Mouse (Mus musculus): ENCODE measurements around the gene C1qtnf9.

The C1qtnf9 gene

DNA sequence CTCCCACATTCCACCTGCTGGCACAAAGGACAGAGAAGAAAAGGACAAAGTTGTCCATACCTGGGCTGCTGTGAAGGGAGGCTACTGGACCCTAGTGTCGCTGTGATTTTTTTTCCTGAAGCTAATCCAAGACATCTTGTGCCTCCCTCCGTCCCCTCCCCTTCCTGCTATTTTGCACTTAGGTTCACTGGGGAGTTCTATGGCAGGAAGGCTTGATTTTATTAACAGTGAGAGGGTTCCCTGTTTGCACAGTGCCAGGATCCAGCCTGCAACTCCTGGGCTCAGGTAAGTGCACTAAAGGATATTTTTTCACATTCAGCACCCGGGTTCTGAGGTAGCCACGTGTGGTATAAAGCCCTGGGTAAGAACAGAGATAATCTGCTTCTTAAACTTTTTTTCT, at the start of gene C1qtnf9:
C1qtnf9 (plus strand) TSS at position 251 of the 400 bp plus-strand sequence.
- DNase-seq = no peak

DNA sequence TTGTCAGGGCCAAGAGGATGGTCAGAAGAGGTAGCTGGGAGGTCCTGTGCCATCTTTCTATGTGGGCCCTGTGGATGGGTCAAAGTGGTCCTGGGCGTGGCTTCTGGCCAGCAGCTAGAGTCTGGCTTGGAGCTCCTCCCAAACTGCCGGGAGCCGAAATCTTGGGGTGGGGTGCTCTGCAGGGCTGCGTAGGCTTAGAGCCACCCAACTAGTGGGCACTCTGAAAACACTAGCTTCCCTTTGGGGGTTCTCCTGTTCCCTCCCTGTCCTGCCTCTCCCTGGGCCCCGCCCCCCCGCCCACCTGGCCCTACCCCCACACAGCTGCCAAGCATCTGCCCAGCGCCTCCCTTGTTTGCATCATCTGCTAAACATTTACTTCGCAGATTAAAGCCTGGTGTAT, 46.6 kb upstream of the C1qtnf9 start:
- no peak for DNase-seq

DNA sequence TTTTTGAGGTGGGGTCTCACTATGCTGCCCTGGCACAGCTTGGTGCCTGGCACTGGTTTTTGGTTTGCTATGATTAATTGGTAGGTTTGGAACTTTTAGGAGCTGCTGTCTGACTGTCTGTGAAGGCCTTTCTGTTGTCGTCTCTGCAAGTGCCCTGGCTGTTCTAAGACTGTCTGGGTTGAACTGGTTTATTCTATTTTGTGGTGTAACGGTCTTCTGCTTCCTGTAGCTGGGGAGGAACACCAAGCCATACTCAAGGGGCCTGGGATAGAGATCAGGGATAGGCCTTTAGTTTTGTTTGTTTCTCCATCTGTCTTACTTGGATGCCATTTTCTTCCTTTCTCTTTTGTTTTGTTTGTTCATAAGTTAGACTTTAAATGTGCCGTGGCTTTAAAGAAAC, 46.0 kb upstream of the C1qtnf9 start:
- no peak for DNase-seq

DNA sequence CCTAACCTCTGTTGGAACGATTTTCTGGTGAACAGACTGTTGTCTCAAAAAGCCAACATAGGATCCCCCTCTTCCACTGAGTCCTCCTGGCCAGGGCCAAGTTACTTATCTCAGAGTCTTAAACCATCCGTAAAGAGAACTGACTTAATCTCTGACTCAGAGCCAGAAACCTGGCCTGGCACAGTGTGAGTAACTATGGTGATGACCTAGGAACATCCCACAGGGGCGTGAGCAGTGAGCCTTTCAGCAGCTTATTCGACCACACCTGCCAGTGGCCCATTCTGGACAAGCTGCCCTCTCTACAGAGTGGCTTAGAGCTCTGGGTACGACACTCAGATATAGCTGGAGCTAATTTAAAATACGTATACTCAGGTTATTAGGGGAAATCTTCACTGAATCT, 41.8 kb upstream of the C1qtnf9 start:
- DNase-seq = no peak

DNA sequence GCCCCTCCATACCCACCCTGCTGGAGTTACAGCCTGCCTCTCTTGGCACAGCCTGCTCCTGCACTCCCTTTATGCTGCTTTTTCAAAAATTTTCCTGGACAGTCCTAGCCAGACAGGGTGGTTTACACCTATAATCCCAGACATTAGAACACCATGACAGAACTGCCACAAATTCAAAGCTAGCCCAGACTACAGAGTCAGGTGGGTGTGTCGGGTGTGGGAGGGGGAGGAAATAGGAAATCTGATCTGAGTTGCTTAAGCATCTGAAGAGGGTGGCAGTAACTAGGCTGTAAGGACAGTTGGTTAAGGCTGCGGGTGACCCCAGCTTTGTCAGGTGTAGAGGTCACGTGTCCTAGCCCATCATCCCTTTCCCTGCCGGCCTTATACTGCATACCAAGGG, 40.8 kb upstream of the C1qtnf9 start:
- no peak for DNase-seq

DNA sequence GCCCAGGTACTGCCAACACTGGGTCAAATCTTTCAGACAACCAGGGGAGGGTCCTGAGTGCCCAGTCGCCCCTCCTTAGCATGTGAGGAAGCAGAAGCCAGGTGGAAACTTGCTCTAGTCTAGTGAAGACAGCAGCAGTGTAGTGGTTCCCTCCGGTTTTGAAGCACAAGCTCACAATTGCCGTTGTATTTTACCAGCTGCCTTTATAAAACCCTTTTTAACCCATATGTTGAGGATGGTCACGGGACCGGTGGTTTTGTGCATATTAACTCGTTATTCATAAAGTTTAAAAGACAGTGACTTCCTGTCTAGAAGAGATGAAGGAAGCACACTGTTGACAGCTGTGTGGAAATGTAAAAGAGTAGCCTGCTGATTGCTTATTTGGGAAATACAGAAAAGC, 35.9 kb upstream of the C1qtnf9 start:
- no peak for DNase-seq

DNA sequence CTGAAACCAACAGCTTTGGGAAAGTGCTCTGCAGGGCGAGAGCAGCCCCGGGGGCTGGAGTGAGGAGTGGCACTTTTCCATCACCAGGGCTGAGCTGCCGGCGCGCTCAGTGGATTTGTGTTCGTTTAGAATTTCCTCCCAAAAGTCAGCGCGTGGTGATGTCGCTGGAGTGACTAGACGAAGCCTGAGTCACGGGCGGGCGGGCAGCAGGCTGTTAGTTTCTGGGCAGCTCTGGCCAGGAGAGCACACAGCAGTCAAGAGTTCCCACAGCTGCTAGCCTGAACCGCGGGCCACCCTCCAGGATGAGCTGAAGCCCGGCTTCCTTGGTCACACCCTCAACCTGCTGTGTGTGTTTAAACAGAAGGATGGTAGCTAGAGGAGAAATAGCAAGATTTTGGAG, 35.1 kb upstream of the C1qtnf9 start:
- DNase-seq = peak; percentile 51

DNA sequence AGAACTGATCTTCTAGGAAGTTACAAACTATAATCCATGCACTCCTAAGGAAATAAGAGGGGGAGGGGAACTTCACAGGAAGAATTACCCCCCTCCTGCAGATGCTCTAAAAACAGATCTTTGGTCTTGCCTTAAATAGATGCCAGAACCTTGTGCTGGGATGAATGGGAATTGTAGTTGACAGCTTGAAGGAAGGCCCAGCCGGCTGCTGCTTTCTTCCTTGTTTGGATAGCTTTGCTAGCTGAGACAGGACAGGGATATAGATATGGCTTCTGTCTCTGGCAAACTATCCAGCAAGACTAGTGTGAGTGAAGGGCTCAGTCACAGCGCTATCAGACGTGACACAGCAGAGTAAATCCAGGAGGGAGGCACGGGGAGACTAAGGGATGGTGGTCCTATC, 34.2 kb upstream of the C1qtnf9 start:
- no peak for DNase-seq

DNA sequence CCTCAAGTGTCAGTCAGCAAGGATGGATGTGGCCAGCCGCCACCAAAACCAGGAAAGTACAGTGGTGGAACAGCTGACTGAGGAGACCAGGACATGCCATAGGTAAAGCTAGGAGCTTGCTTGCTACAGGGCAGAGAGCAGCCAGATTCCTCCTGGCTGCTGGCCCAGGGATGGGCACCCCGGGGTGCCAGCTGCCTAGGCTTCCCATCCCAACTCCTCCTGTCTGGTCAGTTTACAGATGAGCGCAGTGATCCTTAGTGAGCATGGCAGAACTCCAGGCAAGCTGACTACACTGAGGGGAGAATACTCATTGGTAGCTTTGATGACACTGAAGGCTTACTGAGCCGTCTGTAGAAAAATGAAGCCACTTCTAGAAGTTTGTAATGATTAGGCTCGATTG, 32.7 kb upstream of the C1qtnf9 start:
- no peak for DNase-seq

DNA sequence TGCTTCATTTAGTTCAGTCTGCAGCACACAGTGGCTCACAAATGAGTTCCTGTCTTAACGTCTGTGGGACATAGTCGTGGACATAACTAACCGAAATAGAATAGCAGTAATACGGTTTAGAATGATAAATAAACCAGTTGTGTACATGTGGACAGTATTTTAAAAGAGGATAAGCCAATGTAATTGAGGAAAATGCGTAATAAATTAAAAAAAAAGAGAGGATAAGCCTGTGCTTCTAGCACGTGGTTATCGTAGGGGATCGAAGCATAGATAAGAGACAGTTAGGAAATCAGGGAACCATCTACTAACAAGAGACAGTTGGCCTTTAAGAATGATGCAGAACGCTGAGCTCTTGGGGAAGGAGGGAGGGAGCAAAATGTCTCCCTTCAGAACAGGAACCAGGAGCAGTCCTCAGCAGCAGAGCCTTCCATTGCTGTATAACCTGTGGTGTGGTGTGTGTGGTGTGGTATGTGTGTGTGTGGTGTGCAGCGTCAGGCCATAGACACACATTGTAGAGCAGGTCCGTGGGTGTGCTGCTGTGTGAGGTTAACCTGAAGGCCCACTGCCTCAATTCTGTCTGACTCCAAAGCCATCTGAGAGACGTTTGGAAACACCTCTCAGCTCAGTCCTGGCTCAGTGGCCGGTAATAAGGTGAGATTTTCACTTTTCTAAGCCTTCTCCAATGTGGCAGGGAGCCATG, 31.9 kb upstream of the C1qtnf9 start:
- no peak for DNase-seq

DNA sequence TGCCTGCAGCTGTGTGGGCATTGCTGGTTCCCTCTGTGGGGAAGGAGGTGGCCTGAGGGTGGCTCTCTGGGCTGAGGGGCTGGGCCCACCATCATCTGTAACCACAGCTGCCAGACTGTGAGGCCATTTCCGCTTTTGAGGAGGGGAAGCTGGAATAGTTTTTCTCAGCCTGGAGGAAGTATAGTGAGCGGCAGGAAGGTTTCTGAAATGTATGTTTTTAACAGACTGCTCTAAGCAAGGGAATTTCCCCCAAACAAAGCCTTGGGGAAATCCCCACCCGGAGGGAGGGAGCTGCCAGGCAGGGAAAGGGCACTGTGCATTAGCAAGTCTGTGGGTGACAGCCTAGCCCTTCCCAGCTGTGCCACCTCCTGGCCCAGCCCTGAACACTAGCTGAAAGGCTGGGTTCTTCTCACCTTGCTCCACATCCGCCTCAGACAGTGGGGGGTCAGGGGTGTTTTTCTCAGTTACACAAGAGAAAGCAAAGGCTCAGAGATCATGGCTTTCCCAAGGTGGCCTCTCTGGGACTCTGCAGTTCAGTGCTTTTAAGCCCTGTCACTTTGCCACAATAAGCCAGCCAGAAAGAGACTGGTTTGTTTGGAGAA, 31.2 kb upstream of the C1qtnf9 start:
- DNase-seq = peak; percentile 69

DNA sequence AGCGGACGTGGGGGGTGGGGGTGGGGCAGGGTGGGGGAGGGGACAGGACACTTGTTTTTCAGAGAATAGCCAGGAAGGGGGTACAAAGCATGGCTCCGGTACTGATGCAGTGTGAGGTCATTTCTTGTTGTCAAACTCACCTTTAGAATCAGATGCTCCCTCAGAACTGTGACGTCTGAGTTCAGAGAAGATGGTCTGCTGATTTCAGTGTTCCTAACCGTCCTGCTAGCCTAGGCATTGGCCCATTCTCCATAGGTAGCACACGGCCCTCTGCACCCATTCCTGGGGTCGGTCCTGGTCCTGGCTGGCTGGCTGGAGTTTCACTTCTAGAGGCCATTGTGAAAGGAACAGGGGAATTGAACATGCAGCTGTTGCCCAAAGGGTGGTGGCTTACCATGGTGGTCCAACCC, 30.7 kb upstream of the C1qtnf9 start:
- DNase-seq = no peak

DNA sequence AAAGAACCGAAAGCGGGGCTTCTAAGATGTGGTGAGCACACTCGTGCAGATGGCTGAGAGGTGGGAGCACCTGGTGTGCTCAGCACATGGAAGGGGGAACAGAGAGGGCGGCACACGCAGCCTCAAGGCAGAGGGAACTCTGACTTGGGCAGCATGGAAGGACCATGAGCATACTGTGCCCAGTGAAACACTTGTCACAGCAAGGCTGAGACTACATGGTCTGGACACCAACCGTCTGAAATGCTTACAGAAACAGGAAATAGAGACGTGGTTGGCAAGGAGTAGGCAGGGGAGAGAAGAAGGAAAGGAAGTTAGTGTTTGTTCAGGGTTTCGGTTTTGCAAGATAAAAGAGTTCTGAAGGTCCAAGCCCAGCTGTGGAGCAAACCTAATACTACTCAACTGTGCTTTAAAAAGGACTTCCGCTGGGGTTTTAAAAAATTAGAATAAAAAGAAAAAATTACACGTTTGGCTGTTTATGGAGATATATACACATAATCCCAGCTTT, 29.4 kb upstream of the C1qtnf9 start:
- DNase-seq = peak; percentile 71

DNA sequence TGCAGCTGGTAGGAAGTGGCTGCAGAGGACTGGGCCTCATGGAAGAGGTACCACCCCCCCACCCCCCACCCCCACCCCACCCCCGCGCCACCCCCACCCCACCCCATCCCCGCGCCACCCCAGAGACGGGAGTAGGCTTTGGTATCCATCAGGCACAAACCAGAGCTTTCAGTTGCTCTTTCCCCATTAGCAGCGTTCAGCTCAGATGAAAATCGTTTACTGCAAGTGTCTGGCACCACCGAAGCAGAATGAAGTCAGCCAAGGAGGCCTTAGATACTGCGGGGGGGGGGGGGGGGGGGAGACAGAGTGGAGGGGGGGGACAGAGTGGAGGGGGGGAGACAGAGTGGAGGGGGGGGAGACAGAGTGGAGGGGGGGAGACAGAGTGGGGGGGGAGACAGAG, 28.8 kb upstream of the C1qtnf9 start:
- no peak for DNase-seq

DNA sequence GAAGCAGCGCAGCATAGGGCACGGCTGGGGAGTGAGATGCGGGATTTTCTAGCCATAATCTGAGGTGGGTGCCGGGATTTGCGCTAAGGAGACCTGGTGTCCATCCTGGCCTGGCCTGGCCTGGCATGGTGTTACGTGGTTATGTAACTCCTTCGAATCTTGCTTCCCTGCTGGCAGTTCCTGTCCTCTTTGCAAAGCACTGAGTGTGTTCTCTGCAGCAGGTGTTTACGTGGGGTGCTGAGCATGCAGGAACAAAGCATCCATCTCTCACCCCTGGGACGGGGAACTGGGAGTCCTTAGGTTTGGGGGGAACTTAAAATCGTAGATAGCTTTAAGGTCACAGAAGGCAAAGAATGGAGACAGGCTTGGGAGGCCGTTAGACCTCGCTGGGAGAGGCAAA, 28.3 kb upstream of the C1qtnf9 start:
- peak; percentile 50 for DNase-seq

DNA sequence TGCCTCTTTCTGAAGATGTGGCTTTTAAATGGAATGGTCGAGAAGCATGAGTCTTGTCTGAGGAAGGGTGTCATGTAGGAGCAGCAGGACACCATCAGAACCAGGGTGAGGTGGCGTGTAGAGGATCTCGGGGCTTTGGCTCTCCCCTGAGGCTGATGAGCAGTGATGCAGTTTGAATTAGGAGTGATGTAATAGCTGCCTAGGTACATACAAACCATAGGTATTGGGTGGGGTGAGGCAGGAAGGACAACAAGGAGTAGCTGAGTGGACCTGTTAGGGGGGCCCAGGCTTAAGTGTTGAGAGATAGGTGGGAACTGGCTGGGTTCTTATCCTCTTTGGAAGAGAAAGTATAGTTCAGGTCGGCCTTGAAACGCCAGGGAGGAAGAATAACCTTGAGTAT, 27.4 kb upstream of the C1qtnf9 start:
- DNase-seq = no peak

DNA sequence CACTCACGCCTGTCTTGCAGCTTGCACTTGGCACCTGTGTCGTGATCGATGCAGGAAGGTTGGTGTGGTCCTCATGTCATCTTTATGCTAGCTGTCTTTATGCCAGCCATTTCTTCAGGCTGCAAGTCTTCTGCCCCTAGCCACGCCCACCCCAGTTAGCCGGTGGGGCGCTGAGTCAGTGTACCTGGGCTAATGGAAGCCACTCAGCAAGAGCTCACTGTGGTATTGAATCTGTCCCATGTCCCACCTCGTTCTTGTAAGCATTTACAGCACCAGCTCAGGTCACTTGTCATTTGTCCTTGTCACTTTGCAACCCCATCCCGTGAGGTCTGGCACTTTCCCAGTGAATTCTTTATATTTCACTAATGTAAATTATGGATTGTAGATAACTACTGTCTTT, 26.9 kb upstream of the C1qtnf9 start:
- DNase-seq = no peak

DNA sequence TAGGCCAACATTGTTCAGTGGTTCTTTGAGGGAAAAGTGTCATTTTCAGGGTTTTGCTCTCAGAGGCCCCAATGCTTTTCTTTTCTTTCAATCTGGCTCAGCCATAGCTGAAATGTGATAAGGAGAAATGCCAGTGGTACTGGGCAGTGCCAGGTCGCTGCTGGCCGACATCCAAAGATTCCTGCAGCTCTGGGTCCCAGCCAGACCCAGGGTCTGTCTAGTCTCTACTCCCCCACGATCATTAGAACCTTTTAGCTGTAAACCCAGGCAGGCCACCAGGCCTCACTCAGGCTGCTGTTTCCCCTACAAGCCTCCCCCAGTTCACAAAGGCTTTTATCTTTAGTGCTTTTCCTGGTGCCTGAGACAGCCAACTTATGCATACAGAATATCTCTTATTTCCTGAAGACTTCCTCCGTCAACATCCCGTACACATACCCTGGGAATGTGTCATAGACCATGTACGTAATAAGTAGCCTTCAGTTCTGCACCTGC, 26.4 kb upstream of the C1qtnf9 start:
- no peak for DNase-seq

DNA sequence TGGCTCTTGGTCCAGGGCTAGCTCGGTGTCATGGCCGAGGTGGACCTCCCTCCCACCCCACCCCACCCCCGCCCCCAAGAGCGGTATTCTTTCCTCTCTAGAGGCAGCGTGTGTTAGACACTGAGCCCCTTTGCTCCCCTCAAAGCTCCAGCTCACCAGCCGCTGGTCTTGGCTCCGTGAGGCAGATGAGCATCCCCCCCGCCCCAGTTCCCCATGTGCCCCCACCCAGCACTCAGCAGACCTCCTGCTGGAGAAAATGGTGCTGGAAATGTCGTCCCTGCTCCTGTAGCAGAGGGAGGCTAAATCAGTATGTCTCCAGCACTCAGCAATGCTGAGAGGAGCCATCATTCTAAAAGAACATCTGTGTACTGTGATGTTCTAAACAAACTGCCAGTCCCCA, 24.3 kb upstream of the C1qtnf9 start:
- DNase-seq = no peak

DNA sequence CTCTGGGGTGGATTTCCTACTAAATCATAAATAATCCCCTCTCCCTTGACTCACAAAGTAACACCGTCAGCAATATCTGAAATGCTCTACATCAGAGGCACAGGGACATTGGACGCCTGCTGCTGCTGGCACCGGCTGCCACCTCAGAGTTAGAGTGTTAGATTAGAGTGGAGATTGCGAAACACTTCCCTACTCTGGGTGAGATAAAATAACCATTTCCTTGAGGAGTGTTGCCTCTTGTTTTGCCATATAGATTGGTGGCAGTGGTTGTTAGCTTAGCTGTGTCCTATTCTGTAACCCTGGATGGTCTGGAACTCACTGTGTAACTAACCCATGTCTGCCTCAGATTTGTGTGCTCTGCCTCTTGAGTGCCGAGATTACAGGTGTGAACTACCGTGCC, 22.7 kb upstream of the C1qtnf9 start:
- peak; percentile 74 for DNase-seq

DNA sequence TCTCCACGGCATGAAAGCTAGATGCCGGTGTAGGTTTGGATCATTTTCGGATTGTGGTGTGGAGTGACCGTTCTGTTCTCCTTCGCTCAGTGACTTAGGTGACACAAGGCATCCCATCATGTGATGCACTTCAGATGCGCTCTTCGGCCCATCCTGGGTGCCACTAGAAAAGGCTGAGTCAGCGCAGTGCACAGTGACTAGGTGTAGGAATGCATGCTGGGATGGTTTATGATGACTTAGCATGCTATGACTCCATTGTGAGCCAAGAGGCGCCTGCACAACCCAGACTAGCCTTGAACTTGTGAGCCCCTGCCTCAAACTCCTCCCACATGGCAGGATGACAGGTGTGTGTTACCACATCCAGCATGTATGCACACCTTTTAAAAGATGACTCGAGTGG, 21.8 kb upstream of the C1qtnf9 start:
- DNase-seq = no peak

DNA sequence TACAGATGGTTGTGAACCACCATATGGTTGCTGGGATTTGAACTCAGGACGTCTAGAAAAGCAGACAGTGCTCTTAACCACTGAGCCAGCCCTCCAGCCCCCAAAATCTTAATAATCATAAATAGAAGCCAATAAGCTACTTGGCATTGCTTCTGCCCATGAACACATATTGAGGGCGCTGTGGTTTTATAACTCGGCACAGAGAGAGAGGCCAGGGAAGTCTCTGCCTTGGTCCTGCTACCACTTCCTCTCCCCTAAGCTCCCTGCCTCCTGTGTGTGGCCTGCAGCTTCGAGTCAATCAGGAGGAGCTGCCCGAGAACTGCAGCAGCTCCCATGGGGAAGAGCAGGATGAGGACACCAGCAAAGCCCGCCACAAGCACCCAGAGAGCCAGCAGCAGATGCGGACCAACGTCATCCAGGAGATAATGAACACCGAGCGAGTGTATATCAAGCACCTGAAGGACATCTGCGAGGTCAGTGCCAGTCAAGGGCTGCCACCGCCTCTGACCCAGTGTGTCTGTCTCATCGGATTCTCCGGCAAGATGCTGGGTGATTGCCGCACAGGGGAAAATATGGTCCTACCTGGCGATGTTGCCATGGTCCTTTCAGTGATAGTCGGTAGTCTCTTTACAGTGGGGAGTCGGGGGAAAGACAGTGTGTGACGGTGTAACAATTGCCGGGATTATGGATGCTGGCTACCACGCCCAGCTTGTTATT, 20.6 kb upstream of the C1qtnf9 start:
- DNase-seq = no peak

DNA sequence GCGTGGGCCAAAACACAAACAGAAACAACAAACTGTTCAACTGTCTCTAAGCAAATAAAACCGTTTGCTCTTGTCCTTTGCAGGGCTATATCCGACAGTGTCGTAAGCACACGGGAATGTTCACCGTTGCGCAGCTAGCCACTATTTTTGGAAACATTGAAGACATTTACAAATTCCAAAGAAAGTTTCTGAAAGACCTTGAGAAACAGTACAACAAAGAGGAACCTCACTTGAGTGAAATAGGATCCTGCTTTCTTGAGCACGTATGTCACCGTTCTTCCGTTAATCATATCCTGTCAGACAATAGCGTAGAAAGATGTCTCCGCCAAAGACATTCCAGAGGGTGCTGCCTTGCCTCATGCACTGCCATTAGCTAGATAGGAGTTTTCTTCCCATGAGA, 18.1 kb upstream of the C1qtnf9 start:
- no peak for DNase-seq

DNA sequence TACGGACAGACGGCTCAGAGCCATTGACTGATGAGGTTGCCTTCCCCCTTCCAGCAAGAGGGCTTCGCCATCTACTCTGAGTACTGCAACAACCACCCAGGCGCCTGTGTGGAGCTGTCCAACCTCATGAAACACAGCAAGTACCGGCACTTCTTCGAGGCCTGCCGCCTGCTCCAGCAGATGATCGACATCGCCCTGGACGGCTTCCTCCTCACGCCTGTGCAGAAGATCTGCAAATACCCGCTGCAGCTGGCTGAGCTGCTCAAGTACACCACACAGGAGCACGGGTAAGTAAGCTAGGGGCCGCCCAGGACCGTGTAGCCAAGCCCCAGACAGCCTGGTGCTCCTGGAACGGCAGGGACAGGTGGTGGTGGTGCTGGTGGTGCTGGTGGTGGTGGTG, 16.4 kb upstream of the C1qtnf9 start:
- no peak for DNase-seq

Measured in lung, postnatal 36 days (tissue).